Mouse (Mus musculus) brain, embryonic 14.5 days (tissue): Measurements from ENCODE around the gene Grip1.

Experiments
- CTCF ChIP-seq: fragments of 200-500 bp; IDR thresholded peaks from 2 replicates; pipeline ENCODE4 v1.5.1; 2012; ENCODE audit warnings: inconsistent platforms, mild to moderate bottlenecking, moderate library complexity, borderline replicate concordance; ENCODE audit not compliant: insufficient read depth, insufficient read length; ENCODE audit errors: extremely low read depth
- POLR2A ChIP-seq: fragments of 200-500 bp; IDR thresholded peaks from 2 replicates; pipeline ENCODE4 v1.6.1; 2012; ENCODE audit warnings: mild to moderate bottlenecking, inconsistent platforms, borderline replicate concordance; ENCODE audit not compliant: poor library complexity, insufficient read depth, insufficient read length, severe bottlenecking; ENCODE audit errors: extremely low read depth

DNA sequence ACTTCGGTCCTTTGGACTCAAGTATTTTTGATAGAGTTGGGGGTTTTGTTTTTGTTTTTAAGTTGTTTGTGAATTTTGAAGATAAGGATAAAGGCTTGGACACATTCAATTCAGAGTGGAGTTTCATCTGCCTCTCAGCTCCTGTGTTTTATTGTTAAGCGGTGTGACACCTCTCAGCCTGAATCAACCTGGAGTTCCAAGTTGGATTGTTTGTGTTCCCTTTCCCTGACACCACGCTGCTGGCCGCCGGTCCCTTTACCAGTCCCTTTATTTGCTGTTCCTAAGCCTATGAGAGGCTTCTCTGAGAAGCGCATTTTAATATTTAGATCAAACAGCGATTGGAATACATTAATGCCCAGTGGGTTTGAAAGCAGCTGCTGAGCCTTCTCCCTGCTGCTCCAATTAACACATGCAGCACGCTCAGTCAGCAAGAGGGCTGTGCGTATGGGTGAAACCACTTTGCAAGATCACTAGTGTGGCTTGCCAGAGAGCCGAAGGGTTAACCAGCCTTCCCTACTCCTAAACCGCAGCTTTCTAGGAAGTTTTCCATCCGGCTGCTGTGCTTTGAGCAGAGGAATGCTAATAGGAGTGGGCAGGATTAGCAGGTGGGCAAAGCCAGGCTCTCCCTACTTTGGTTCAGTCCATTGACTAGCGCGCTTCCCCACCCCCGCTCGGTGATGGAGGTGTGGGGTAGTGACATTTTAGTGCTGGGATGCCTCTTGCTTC lies 237.9 kb downstream of the Grip1 start:
- TF ChIP-seq CTCF: no peak
- no peak for TF ChIP-seq POLR2A
